Mouse (Mus musculus) bone marrow, adult 2 months (tissue): Measurements from ENCODE around the gene Lbx2.

Experiments used
- CTCF ChIP-seq: fragments of 200-500 bp; IDR thresholded peaks from 2 replicates; pipeline ENCODE4 v1.5.1; 2011; ENCODE audit warnings: low read length, control low read depth; ENCODE audit not compliant: control insufficient read depth, insufficient read depth
- POLR2A ChIP-seq: fragments of 200-500 bp; IDR thresholded peaks from 2 replicates; pipeline ENCODE4 v1.6.1; 2011; ENCODE audit warnings: low read depth, mild to moderate bottlenecking, control low read depth, low read length, borderline replicate concordance; ENCODE audit not compliant: control insufficient read depth

- no peak for TF ChIP-seq POLR2A
- TF ChIP-seq CTCF = no peak
Observed at GRCm38 (mm10) chr6:83115682-83116372, 29.7 kb downstream of the Lbx2 start.
